Mouse (Mus musculus): ENCODE measurements around the gene Nid1. TPM values are rescaled to one million over a fixed set of nuclear protein-coding genes. Genes with fewer than 3 reads are reported as not detected.
"Not testable (repeated sequence)": the region's sequence is repeated elsewhere in the genome, so short reads cannot be mapped to it uniquely, and the experiment has no call there.

The Nid1 gene
- not detected in 2 replicates for total RNA-seq (2015; ENCODE audit: low replicate concordance)
- total RNA-seq (2017; ENCODE audit: low replicate concordance) = 0.39 TPM in 1 of 2 replicates, not detected in the other

- ATAC-seq (replicated peaks; ENCODE audit: low FRiP score, poor library complexity, severe bottlenecking) = not testable (repeated sequence)
These were observed at the start of gene Nid1 for GRCm38 (mm10) chr13:13437460-13438015. Gene Nid1 (plus strand): TSS chr13:13437551.

DNA sequence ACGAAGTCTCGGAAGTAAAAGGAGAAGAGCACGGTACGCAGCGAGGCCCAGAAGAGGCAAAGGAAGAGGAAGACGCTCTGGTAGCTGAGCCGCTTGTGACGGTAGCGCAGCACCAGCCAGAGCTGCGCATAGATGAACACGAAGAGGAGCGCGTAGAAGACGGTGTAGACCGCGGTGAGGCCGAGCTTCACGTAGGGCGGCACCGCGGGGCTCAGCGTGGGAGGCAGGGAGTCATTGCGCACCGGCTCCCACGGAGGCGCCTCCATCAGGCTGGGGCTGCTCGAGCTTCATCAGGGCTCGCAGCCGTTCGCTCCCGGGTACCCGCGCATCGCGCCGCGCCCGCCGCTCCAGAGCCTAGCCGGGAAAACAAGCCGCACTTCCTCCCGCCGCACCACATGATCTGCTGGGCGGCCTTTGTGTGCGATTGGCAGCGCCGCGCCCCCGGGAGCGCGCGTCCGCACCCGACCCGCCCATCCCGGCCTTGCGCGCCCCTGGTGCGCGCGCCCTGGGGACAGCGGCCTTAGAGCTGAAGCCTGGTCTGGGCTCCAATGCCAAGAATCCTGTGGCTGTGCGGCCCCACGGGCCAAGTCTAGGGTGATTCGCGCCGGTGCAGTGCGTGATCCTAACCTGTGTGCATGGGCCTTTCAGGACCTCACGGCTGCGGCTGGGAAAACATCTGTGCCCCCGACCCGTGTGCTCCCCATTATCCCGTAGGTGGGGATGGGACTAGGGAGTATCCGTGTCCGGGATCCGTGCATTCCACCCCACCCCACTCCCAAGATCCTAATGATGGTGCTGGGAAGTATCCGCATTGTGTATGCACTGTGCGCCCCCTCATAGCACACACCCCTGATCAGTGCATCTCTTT lies 43.9 kb upstream of the Nid1 start, which contains the start of gene Gpr137b:
TSS of gene Gpr137b (minus strand) at position 787 of the 868 bp plus-strand sequence.
- ATAC-seq (replicated peaks; ENCODE audit: low FRiP score, poor library complexity, severe bottlenecking) = not testable (repeated sequence)

- not testable (repeated sequence) for ATAC-seq (replicated peaks; ENCODE audit: low FRiP score, poor library complexity, severe bottlenecking)
These were observed 43.3 kb upstream of the Nid1 start for GRCm38 (mm10) chr13:13394096-13394395.

- ATAC-seq (replicated peaks; ENCODE audit: low FRiP score, poor library complexity, severe bottlenecking) = not testable (repeated sequence)
These were observed 36.5 kb upstream of the Nid1 start for GRCm38 (mm10) chr13:13400851-13401250.

DNA sequence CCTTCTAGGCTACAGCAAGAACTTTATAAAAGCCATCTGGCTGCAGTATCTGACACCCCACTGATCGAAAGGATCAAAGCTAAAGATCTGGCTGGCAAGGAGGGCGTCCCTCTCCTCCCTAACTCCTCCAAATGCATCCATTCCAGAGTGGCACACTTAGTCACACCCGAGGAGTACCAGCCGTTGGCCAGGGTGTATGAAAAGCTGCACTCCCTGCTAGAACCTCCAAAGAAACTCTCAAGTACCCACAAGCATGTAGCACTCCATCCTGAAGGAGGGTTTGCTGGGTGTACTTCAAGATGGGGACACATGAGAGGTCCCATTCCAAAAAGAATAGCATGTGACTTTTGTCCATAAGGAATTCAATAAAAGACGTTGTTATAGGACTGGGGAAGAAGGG lies 34.5 kb upstream of the Nid1 start:
- not testable (repeated sequence) for ATAC-seq (replicated peaks; ENCODE audit: low FRiP score, poor library complexity, severe bottlenecking)

GRCm38 (mm10) chr13:13403366-13403765 lies 34.0 kb upstream of the Nid1 start:
- not testable (repeated sequence) for ATAC-seq (replicated peaks; ENCODE audit: low FRiP score, poor library complexity, severe bottlenecking)

- not testable (repeated sequence) for ATAC-seq (replicated peaks; ENCODE audit: low FRiP score, poor library complexity, severe bottlenecking)
These were observed 33.5 kb upstream of the Nid1 start for GRCm38 (mm10) chr13:13403839-13404238.

- not testable (repeated sequence) for ATAC-seq (replicated peaks; ENCODE audit: low FRiP score, poor library complexity, severe bottlenecking)
These were observed 32.7 kb upstream of the Nid1 start for GRCm38 (mm10) chr13:13404517-13405155.

GRCm38 (mm10) chr13:13405511-13405910 lies 31.8 kb upstream of the Nid1 start:
- not testable (repeated sequence) for ATAC-seq (replicated peaks; ENCODE audit: low FRiP score, poor library complexity, severe bottlenecking)

DNA sequence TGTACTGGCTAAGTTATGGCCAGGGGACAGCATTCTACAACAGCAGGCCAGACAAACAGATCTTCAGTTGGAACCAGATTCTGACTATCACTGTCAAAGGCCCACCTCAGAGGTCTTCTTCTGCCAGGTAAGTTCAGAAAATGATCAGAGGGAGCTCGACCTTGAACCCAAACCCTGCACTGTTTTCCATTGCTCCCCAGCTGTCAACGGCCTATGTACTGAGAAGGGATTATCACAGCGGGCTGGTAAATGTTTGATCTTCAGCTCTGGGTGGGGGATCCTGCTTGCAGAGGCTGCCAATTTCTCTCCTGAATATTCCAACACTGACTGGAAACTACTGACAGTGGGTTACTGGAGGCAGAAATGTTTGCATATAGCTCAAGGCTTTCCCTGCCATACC lies 23.1 kb upstream of the Nid1 start:
- no peak for ATAC-seq (replicated peaks; ENCODE audit: low FRiP score, poor library complexity, severe bottlenecking)

GRCm38 (mm10) chr13:13415120-13416006 lies 22.0 kb upstream of the Nid1 start:
- ATAC-seq (replicated peaks; ENCODE audit: low FRiP score, poor library complexity, severe bottlenecking) = not testable (repeated sequence)

DNA sequence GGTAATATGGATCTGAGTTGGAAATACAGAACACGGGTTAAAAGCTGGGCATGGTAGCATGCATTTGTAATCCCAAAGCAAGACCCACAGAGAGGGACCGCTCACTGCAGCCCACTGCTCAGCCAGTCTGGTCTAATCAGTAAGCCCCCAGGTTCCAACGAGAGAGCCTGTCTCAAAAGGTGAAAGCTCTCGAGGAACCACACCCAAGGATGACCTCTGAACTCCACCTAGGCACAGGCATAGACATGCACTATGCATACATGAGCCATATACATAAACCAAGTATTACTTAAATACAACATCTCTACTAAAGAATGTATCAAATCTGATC lies 21.4 kb upstream of the Nid1 start:
- ATAC-seq (replicated peaks; ENCODE audit: low FRiP score, poor library complexity, severe bottlenecking) = not testable (repeated sequence)

DNA sequence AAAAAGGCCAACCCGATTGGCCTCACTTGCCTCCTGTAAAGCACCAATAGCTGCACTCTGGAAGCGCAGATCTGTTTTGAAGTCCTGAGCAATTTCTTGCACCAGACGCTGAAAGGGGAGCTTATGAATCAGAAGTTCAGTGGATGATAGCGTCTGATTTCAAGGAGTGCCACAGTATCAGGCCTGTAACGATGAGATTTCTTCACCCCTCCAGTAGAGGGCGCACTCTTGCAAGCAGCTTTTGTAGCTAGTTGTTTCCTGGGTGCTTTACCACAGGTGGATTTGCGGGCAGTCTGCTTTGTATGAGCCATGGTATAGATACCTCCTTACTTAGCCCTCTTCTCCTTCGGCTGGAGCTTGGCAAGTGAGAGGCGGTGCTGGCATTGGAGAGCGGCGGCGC lies 18.5 kb upstream of the Nid1 start:
- not testable (repeated sequence) for ATAC-seq (replicated peaks; ENCODE audit: low FRiP score, poor library complexity, severe bottlenecking)

DNA sequence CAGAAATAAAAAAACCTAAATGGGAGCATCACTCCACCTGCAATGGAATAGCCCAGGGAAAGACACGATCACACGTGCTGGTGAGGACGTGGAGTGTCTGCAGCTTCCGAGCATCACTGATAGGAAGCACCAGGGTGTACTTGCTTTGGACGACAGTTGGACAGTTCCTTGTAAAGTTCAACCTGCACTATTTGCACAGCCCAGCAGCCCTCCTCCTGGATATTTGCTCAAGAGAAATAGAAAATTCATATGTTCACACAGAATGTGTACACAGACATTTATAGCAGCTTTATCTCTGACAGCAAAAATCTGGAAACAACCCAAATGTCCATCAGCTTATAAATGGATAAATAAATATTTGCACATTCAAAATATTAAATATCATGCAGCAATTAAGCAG lies 14.1 kb upstream of the Nid1 start:
- ATAC-seq (replicated peaks; ENCODE audit: low FRiP score, poor library complexity, severe bottlenecking) = not testable (repeated sequence)

DNA sequence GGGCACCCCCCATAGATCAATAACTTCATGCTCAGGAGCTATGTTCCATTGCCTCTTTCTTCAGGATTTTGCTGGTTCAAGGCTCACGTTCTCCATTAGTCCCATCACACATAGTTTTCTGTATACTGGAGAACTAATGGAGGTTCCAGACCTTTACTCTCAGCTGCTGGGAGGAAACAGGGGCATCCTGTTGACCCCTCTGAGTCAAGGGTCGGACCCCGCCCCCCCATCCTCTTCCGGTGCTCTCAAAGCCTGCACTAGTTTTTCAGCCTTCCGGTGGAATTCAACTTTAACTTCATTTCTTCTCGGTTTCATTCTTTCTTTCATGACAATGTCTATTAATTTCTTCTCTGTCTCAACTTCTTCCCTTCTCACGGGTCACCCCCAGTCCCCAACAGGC lies 1.2 kb upstream of the Nid1 start:
- ATAC-seq (replicated peaks; ENCODE audit: low FRiP score, poor library complexity, severe bottlenecking) = not testable (repeated sequence)

GRCm38 (mm10) chr13:13438112-13438953 lies 982 bp downstream of the Nid1 start:
- ATAC-seq (replicated peaks; ENCODE audit: low FRiP score, poor library complexity, severe bottlenecking) = not testable (repeated sequence)

DNA sequence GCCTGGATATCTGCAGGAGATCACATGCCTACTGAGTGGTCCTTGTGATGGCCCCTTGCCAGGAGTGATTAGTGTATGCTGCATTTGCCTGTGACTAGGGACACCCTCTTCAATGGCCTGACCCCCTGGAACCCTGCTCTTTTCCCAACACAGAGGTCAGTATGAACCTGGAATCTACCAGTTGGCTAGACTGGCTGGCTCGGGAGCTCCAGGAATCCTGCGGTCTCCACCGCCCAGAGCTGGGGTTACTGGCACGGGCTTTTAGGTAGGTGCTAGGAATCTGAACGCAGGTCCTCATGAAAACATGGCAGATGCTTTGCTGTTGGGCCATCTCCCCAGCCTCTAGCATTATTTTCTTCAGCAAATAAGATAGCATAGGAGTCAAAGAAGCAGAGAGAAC lies 8.2 kb downstream of the Nid1 start:
- not testable (repeated sequence) for ATAC-seq (replicated peaks; ENCODE audit: low FRiP score, poor library complexity, severe bottlenecking)

GRCm38 (mm10) chr13:13446711-13447443 lies 9.5 kb downstream of the Nid1 start:
- ATAC-seq (replicated peaks; ENCODE audit: low FRiP score, poor library complexity, severe bottlenecking) = not testable (repeated sequence)

Data from erythroid progenitor cell, adult 5-6 weeks (primary cell).